Mouse (Mus musculus): ENCODE measurements around the gene Dsn1. TPM values are rescaled to one million over a fixed set of nuclear protein-coding genes. Genes with fewer than 3 reads are reported as not detected.

The Dsn1 gene
- polyA plus RNA-seq, 1 experiment from 2014 or later = 63.5 TPM

- H3K4me3 ChIP-seq (ENCODE audit: low read depth, low read length) = no peak overlapping the region
- no peaks in the 10 kb centered on the region for H3K4me1 ChIP-seq (ENCODE audit: control insufficient read depth, insufficient read depth, low read length)
- ATAC-seq (replicated peaks; ENCODE audit: insufficient number of reproducible peaks, low FRiP score, low TSS enrichment, low read depth) (no peak), DNase-seq (ENCODE audit: low spot score) (peak; percentile 30)
- no peaks in the 10 kb centered on the region for H3K9me3 ChIP-seq (replicated peaks; ENCODE audit: control insufficient read depth, low read length)
- WGBS = 73% methylated on average over 6 of the region's 6 CpGs
- no peaks in the 10 kb centered on the region for H3K27me3 ChIP-seq (ENCODE audit: control insufficient read depth, insufficient read depth, low read length)
- H3K9ac ChIP-seq (replicated peaks; ENCODE audit: low read length) = no peak overlapping the region
- H3K4me2 ChIP-seq (ENCODE audit: low read depth, low read length) = no peak overlapping the region
- H3K27ac ChIP-seq (replicated peaks; ENCODE audit: low read depth, low read length) = no peak overlapping the region
- H3K36me3 ChIP-seq (replicated peaks; ENCODE audit: control insufficient read depth, insufficient read depth, low read depth, low read length) = no peaks in the 10 kb centered on the region
Observed at GRCm38 (mm10) chr2:156996576-156996975, 10.4 kb downstream of the Dsn1 start.

- DNase-seq (ENCODE audit: low spot score) (peak; percentile 99), ATAC-seq (replicated peaks; ENCODE audit: insufficient number of reproducible peaks, low FRiP score, low TSS enrichment, low read depth) (peak; percentile 94)
- H3K4me1 ChIP-seq (ENCODE audit: control insufficient read depth, insufficient read depth, low read length) = no peaks in the 10 kb centered on the region; the same call in 1 of the 2 replicates
- no peak within 1 kb of the TSS for H3K27ac ChIP-seq (replicated peaks; ENCODE audit: low read depth, low read length)
- whole genome bisulfite sequencing = under 1% methylated on average over 66 of the region's 66 CpGs
- peak within 1 kb of the TSS; percentile 85 for H3K9ac ChIP-seq (replicated peaks; ENCODE audit: low read length)
- peak within 1 kb of the TSS; percentile 81 for H3K4me3 ChIP-seq (ENCODE audit: low read depth, low read length)
- H3K36me3 ChIP-seq (replicated peaks; ENCODE audit: control insufficient read depth, insufficient read depth, low read depth, low read length) = no peaks in the 10 kb centered on the region
- H3K4me2 ChIP-seq (ENCODE audit: low read depth, low read length) = peak within 1 kb of the TSS; percentile 86
- H3K27me3 ChIP-seq (ENCODE audit: control insufficient read depth, insufficient read depth, low read length) = no peaks in the 10 kb centered on the region
- H3K9me3 ChIP-seq (replicated peaks; ENCODE audit: control insufficient read depth, low read length) = no peaks in the 10 kb centered on the region
Observed at GRCm38 (mm10) chr2:156991470-156992319, 15.3 kb downstream of the Dsn1 start, which contains the start of gene Ndrg3. Gene Ndrg3 (minus strand): TSS chr2:156992056.

- H3K4me2 ChIP-seq (ENCODE audit: low read depth, low read length) = peak overlapping the region; percentile 86
- no peak overlapping the region for H3K27ac ChIP-seq (replicated peaks; ENCODE audit: low read depth, low read length)
- no peaks in the 10 kb centered on the region for H3K27me3 ChIP-seq (ENCODE audit: control insufficient read depth, insufficient read depth, low read length)
- no peaks in the 10 kb centered on the region for H3K9me3 ChIP-seq (replicated peaks; ENCODE audit: control insufficient read depth, low read length)
- WGBS = 3% methylated on average over 16 of the region's 16 CpGs
- DNase-seq (ENCODE audit: low spot score) = no peak
- peak overlapping the region; percentile 81 for H3K4me3 ChIP-seq (ENCODE audit: low read depth, low read length)
- ATAC-seq (replicated peaks; ENCODE audit: insufficient number of reproducible peaks, low FRiP score, low TSS enrichment, low read depth) = no peak; the same call in 1 of the 2 replicates
- peak overlapping the region; percentile 85 for H3K9ac ChIP-seq (replicated peaks; ENCODE audit: low read length)
- H3K4me1 ChIP-seq (ENCODE audit: control insufficient read depth, insufficient read depth, low read length) = no peaks in the 10 kb centered on the region; the same call in 1 of the 2 replicates
- H3K36me3 ChIP-seq (replicated peaks; ENCODE audit: control insufficient read depth, insufficient read depth, low read depth, low read length) = no peaks in the 10 kb centered on the region
Observed at GRCm38 (mm10) chr2:156990727-156991431, 16.1 kb downstream of the Dsn1 start.

GRCm38 (mm10) chr2:156987316-156987715 lies 19.6 kb downstream of the Dsn1 start:
- H3K27me3 ChIP-seq (ENCODE audit: control insufficient read depth, insufficient read depth, low read length) = no peaks in the 10 kb centered on the region
- H3K4me2 ChIP-seq (ENCODE audit: low read depth, low read length) = no peak overlapping the region
- 74% methylated on average over 3 of the region's 3 CpGs for WGBS
- no peaks in the 10 kb centered on the region for H3K9me3 ChIP-seq (replicated peaks; ENCODE audit: control insufficient read depth, low read length)
- no peaks in the 10 kb centered on the region for H3K36me3 ChIP-seq (replicated peaks; ENCODE audit: control insufficient read depth, insufficient read depth, low read depth, low read length)
- no peak overlapping the region for H3K9ac ChIP-seq (replicated peaks; ENCODE audit: low read length)
- ATAC-seq (replicated peaks; ENCODE audit: insufficient number of reproducible peaks, low FRiP score, low TSS enrichment, low read depth) (no peak), DNase-seq (ENCODE audit: low spot score) (no peak)
- no peak overlapping the region for H3K4me3 ChIP-seq (ENCODE audit: low read depth, low read length)
- H3K4me1 ChIP-seq (ENCODE audit: control insufficient read depth, insufficient read depth, low read length) = no peaks in the 10 kb centered on the region; the same call in 1 of the 2 replicates
- no peak overlapping the region for H3K27ac ChIP-seq (replicated peaks; ENCODE audit: low read depth, low read length)

- H3K4me2 ChIP-seq (ENCODE audit: low read depth, low read length) = no peak overlapping the region
- no peaks in the 10 kb centered on the region for H3K4me1 ChIP-seq (ENCODE audit: control insufficient read depth, insufficient read depth, low read length)
- no peak overlapping the region for H3K9ac ChIP-seq (replicated peaks; ENCODE audit: low read length)
- H3K27ac ChIP-seq (replicated peaks; ENCODE audit: low read depth, low read length) = no peak overlapping the region
- H3K27me3 ChIP-seq (ENCODE audit: control insufficient read depth, insufficient read depth, low read length) = no peaks in the 10 kb centered on the region
- DNase-seq (ENCODE audit: low spot score) (no peak), ATAC-seq (replicated peaks; ENCODE audit: insufficient number of reproducible peaks, low FRiP score, low TSS enrichment, low read depth) (no peak)
- no peak overlapping the region for H3K4me3 ChIP-seq (ENCODE audit: low read depth, low read length)
- WGBS = 82% methylated on average over 2 of the region's 2 CpGs
- no peaks in the 10 kb centered on the region for H3K9me3 ChIP-seq (replicated peaks; ENCODE audit: control insufficient read depth, low read length)
- no peaks in the 10 kb centered on the region for H3K36me3 ChIP-seq (replicated peaks; ENCODE audit: control insufficient read depth, insufficient read depth, low read depth, low read length)
Observed at GRCm38 (mm10) chr2:156982864-156983263, 24.1 kb downstream of the Dsn1 start.

- Histone ChIP-seq H3K4me1 (ENCODE audit: control insufficient read depth, insufficient read depth, low read length) (no peaks in the 10 kb centered on the region), H3K4me3 (ENCODE audit: low read depth, low read length) (no peak overlapping the region), H3K9me3 (replicated peaks; ENCODE audit: control insufficient read depth, low read length) (no peaks in the 10 kb centered on the region), H3K27ac (replicated peaks; ENCODE audit: low read depth, low read length) (no peak overlapping the region), H3K27me3 (ENCODE audit: control insufficient read depth, insufficient read depth, low read length) (no peaks in the 10 kb centered on the region), H3K36me3 (replicated peaks; ENCODE audit: control insufficient read depth, insufficient read depth, low read depth, low read length) (no peaks in the 10 kb centered on the region), H3K4me2 (ENCODE audit: low read depth, low read length) (no peak overlapping the region), H3K9ac (replicated peaks; ENCODE audit: low read length) (no peak overlapping the region)
- no peak for DNase-seq (ENCODE audit: low spot score)
- WGBS = 85% methylated on average over 4 of the region's 4 CpGs
- ATAC-seq (replicated peaks; ENCODE audit: insufficient number of reproducible peaks, low FRiP score, low TSS enrichment, low read depth) = no peak
Observed at GRCm38 (mm10) chr2:156981291-156981690, 25.7 kb downstream of the Dsn1 start.

GRCm38 (mm10) chr2:156980059-156980458 lies 26.9 kb downstream of the Dsn1 start:
- Histone ChIP-seq H3K9ac (replicated peaks; ENCODE audit: low read length) (no peak overlapping the region), H3K9me3 (replicated peaks; ENCODE audit: control insufficient read depth, low read length) (no peaks in the 10 kb centered on the region), H3K4me1 (ENCODE audit: control insufficient read depth, insufficient read depth, low read length) (no peaks in the 10 kb centered on the region), H3K36me3 (replicated peaks; ENCODE audit: control insufficient read depth, insufficient read depth, low read depth, low read length) (no peaks in the 10 kb centered on the region), H3K27me3 (ENCODE audit: control insufficient read depth, insufficient read depth, low read length) (no peaks in the 10 kb centered on the region), H3K27ac (replicated peaks; ENCODE audit: low read depth, low read length) (no peak overlapping the region), H3K4me3 (ENCODE audit: low read depth, low read length) (no peak overlapping the region), H3K4me2 (ENCODE audit: low read depth, low read length) (no peak overlapping the region)
- 85% methylated on average over 2 of the region's 2 CpGs for WGBS
- DNase-seq (ENCODE audit: low spot score) (no peak), ATAC-seq (replicated peaks; ENCODE audit: insufficient number of reproducible peaks, low FRiP score, low TSS enrichment, low read depth) (no peak)

GRCm38 (mm10) chr2:156976711-156977110 lies 30.2 kb downstream of the Dsn1 start:
- Histone ChIP-seq H3K27ac (replicated peaks; ENCODE audit: low read depth, low read length) (no peak overlapping the region), H3K9ac (replicated peaks; ENCODE audit: low read length) (no peak overlapping the region), H3K27me3 (ENCODE audit: control insufficient read depth, insufficient read depth, low read length) (no peaks in the 10 kb centered on the region), H3K4me2 (ENCODE audit: low read depth, low read length) (no peak overlapping the region), H3K36me3 (replicated peaks; ENCODE audit: control insufficient read depth, insufficient read depth, low read depth, low read length) (no peaks in the 10 kb centered on the region), H3K9me3 (replicated peaks; ENCODE audit: control insufficient read depth, low read length) (no peaks in the 10 kb centered on the region), H3K4me1 (ENCODE audit: control insufficient read depth, insufficient read depth, low read length) (no peaks in the 10 kb centered on the region), H3K4me3 (ENCODE audit: low read depth, low read length) (no peak overlapping the region)
- DNase-seq (ENCODE audit: low spot score) (no peak), ATAC-seq (replicated peaks; ENCODE audit: insufficient number of reproducible peaks, low FRiP score, low TSS enrichment, low read depth) (no peak)

All from embryonic facial prominence, embryonic 11.5 days (tissue).